Mouse (Mus musculus) bone marrow, adult 2 months (tissue): ENCODE results near the gene Ak7. TPM values are rescaled to one million over a fixed set of nuclear protein-coding genes. Genes with fewer than 3 reads are reported as not detected.
A peak's percentile ranks its signal among the peaks of the same experiment; 100 is the strongest.

Experiments
- H3K27ac ChIP-seq: fragments of 200-500 bp; 2 replicates; pipeline ENCODE4 v1.5.1; 2012; ENCODE audit warnings: low read depth, mild to moderate bottlenecking, control low read depth, inconsistent platforms, low read length; ENCODE audit not compliant: control insufficient read depth, poor library complexity, insufficient read depth
- H3K4me1 ChIP-seq: fragments of 200-500 bp; 2 replicates; pipeline ENCODE4 v1.6.1; 2011; ENCODE audit warnings: low read length; ENCODE audit not compliant: control insufficient read depth, insufficient read depth
- H3K4me3 ChIP-seq: fragments of 200-500 bp; replicated peaks from 2 replicates; pipeline ENCODE3; 2011; ENCODE audit warnings: mild to moderate bottlenecking, low read depth, low read length, control low read depth; ENCODE audit not compliant: control insufficient read depth
- CTCF ChIP-seq: fragments of 200-500 bp; IDR thresholded peaks from 2 replicates; pipeline ENCODE4 v1.5.1; 2011; ENCODE audit warnings: low read length, control low read depth; ENCODE audit not compliant: control insufficient read depth, insufficient read depth
- POLR2A ChIP-seq: fragments of 200-500 bp; IDR thresholded peaks from 2 replicates; pipeline ENCODE4 v1.6.1; 2011; ENCODE audit warnings: low read depth, mild to moderate bottlenecking, control low read depth, low read length, borderline replicate concordance; ENCODE audit not compliant: control insufficient read depth
- WGBS: fragments of 180-500 bp; shearing (Covaris S2); methylation state at CpG from one replicate; pipeline ENCODE4 v1.1.7; 2018; 5-methylcytosine and 5-hydroxymethylcytosine counted together
- polyA plus RNA-seq: library from polyadenylated mRNA; stranded (reverse); fragments of >200 nt; gene quantifications from 2 replicates; pipeline ENCODE4 v1.2.4, GENCODE M21; 2011; ENCODE audit warnings: low replicate concordance; ENCODE audit not compliant: missing spikeins, insufficient read depth, insufficient read length

The Ak7 gene
- polyA plus RNA-seq, 1 experiment: 0.80 TPM

GRCm38 (mm10) chr12:105721452-105722132, 15.8 kb downstream of the Ak7 start:
- H3K4me1 ChIP-seq: no peaks in the 10 kb centered on the region

GRCm38 (mm10) chr12:105722657-105723056, 16.9 kb downstream of the Ak7 start:
- peaks cover 2% of the 10 kb centered on the region for H3K4me1 ChIP-seq
- 3% methylated on average over 5 of the region's 5 CpGs for WGBS
- H3K4me3 ChIP-seq: no peak overlapping the region
- TF ChIP-seq CTCF (peak; percentile 42), POLR2A (no peak)
- no peak overlapping the region for H3K27ac ChIP-seq

More at GRCm38 (mm10) chr12:105721452-105722132, 15.8 kb downstream of the Ak7 start:
- Histone ChIP-seq H3K4me3 (no peak overlapping the region), H3K27ac (no peak overlapping the region)
- no peak for TF ChIP-seq POLR2A
- no peak for TF ChIP-seq CTCF
- WGBS: 68% methylated on average over 14 of the region's 14 CpGs

GRCm38 (mm10) chr12:105724616-105725015, 18.8 kb downstream of the Ak7 start:
- peaks cover 2% of the 10 kb centered on the region for H3K4me1 ChIP-seq
- WGBS: 25% methylated on average over 1 of the region's 1 CpGs

GRCm38 (mm10) chr12:105725736-105726135, 20.0 kb downstream of the Ak7 start:
- TF ChIP-seq POLR2A (no peak), CTCF (no peak)
- H3K27ac ChIP-seq: no peak overlapping the region
- H3K4me1 ChIP-seq: peaks cover 2% of the 10 kb centered on the region
- H3K4me3 ChIP-seq: no peak overlapping the region
- 84% methylated on average over 13 of the region's 13 CpGs for WGBS

More at GRCm38 (mm10) chr12:105724616-105725015, 18.8 kb downstream of the Ak7 start:
- no peak for TF ChIP-seq POLR2A
- no peak for TF ChIP-seq CTCF
- Histone ChIP-seq H3K27ac (no peak overlapping the region), H3K4me3 (no peak overlapping the region)

GRCm38 (mm10) chr12:105727268-105727667, 21.5 kb downstream of the Ak7 start:
- WGBS: 47% methylated on average over 3 of the region's 3 CpGs
- no peak for TF ChIP-seq CTCF
- TF ChIP-seq POLR2A: no peak
- Histone ChIP-seq H3K27ac (no peak overlapping the region), H3K4me3 (no peak overlapping the region), H3K4me1 (peaks cover 2% of the 10 kb centered on the region)

GRCm38 (mm10) chr12:105727964-105728363, 22.2 kb downstream of the Ak7 start:
- WGBS: 26% methylated on average over 8 of the region's 8 CpGs
- Histone ChIP-seq H3K4me1 (peaks cover 2% of the 10 kb centered on the region), H3K4me3 (no peak overlapping the region), H3K27ac (no peak overlapping the region)
- TF ChIP-seq CTCF (no peak), POLR2A (no peak)

- 53% methylated on average over 6 of the region's 6 CpGs for WGBS
- no peak for TF ChIP-seq POLR2A
- no peak for TF ChIP-seq CTCF
- no peak overlapping the region for H3K4me3 ChIP-seq
Observed at GRCm38 (mm10) chr12:105730851-105731460, 25.2 kb downstream of the Ak7 start.

GRCm38 (mm10) chr12:105733370-105734159, 27.8 kb downstream of the Ak7 start:
- WGBS: 45% methylated on average over 9 of the region's 9 CpGs
- no peak for TF ChIP-seq POLR2A
- no peak for TF ChIP-seq CTCF
- H3K4me1 ChIP-seq: no peaks in the 10 kb centered on the region; the same call in 1 of the 2 replicates
- H3K4me3 ChIP-seq: no peak overlapping the region
- no peak overlapping the region for H3K27ac ChIP-seq

More at GRCm38 (mm10) chr12:105730851-105731460, 25.2 kb downstream of the Ak7 start:
- Histone ChIP-seq H3K27ac (no peak overlapping the region), H3K4me1 (peaks cover 2% of the 10 kb centered on the region)
